Mouse (Mus musculus): Measurements from ENCODE around the gene Sprn.

The Sprn gene

DNA sequence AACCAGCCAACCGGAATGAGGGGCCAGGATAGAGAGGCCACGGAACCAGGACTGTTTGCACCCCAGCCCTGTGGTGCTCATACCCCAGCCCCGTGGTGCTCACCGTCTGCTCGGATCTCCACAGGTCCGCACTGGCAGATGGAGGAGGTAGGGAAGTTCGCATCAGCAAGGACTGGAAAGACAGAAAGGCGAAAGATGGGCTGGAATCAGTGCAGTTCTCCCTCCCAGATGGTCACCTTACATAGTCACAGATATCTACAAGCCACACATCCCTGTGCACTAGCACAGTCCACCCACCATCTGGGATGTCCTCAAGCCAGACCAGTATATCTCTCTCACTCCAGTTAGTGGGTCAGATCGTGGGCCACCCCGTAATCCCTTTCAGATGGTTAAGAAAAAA, 53.2 kb downstream of the Sprn start:
- no peak for DNase-seq (ENCODE audit: low spot score in 2 of 2)

Measured in frontal cortex, postnatal 14 days (tissue).